Mouse (Mus musculus) R1 (cell line): Measurements from ENCODE around the gene Btnl1.

Source experiments
- DNase-seq: peaks from one replicate; pipeline ENCODE4 v3.0.0-alpha.2; 2018; ENCODE audit warnings: low read depth, low spot score

Btnl1 gene

DNA sequence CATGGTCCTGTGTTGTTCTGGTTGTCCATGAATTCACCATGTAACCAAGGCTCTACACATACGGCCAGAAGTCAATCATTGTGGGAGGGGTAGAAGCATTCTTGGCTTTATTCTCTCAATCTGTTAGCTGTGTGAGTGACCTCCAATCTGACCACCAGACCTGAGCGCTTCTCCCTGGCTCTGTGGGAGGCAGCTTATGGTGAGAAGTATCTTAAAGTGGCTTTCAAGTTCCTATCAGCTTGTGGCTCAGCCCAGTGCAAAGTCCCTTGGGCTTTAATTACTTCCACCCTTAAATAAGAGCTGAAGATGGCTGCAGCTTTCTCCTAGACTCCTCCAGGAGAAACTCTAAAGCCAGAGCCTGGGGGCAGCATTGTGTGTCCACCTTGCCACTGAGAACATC lies at the start of gene Btnl1:
Btnl1 (plus strand) TSS at position 286 of the 400 bp plus-strand sequence.
- no peak for DNase-seq

DNA sequence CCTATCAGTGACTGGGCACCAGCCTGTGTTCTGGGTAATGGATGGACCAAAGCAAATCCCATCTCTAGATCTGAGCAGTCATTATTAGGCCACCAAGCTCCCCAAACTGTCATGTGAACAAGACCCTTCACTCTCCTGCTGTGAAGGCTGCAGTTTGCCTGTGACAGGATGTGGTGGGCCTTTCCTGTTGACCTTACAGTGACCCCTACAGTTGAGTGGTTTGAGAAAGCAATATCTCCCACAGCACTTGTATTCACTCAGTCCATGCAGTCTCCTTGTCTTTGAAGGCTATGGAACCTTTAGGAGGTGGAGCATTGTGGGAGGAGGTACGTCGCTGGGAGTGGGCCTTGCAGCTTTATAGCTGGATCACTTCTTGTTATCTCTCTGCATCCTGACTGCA lies 47.1 kb upstream of the Btnl1 start:
- no peak for DNase-seq

DNA sequence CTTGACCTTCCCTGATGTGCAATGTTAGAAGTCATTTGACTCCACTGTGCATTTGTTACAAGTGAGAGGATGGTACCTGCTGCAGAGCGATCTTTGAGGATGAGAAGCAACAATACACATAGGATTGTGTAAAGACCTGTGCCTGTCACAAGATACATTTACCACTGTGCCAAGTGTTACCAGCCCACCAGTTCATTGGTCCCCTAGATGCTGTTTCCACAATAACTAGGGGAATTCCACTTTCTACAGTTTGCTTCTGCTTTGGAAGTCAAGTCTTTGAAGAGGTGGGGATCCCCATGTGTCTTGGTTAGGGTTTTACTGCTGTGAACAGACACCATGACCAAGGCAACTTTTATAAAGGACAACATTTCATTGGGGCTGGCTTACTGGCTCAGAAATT lies 45.7 kb upstream of the Btnl1 start:
- no peak for DNase-seq

DNA sequence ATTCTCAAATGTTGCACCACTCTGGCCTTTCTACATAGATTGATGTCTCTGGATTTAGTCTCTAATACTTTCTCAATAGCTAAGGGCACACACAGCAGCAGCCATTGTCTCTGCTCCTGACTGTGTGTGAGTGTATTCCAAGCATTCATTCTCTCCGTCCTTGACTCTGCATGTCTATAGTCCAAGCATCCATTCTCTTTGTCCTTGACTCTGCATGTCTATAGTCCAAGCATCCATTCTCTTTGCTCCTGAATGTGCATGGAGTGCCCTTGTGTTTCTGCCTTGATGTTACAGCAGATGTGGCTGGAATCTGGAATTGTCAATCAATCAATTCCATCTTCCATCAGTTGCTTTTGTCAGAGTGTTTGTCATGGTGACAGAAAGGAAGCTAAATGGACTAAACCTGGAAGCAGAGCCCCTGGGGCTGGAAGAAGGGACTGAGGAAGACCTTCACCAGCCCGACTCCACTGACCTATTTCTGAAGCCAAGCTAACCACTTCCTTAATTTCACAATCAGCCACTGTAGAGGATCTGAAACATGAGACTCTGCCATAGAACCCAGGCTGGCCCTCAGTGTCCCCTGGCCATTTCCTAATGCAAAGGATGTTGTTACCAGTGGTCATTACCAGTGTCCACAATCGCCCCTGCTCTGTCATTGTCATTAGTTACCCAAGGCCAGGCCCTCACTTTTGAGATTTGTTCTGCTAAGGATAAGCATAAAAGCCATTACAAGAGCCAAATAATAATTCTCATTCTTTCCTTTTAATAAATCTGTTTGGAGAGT lies 36.1 kb upstream of the Btnl1 start:
- peak; percentile 87 for DNase-seq

DNA sequence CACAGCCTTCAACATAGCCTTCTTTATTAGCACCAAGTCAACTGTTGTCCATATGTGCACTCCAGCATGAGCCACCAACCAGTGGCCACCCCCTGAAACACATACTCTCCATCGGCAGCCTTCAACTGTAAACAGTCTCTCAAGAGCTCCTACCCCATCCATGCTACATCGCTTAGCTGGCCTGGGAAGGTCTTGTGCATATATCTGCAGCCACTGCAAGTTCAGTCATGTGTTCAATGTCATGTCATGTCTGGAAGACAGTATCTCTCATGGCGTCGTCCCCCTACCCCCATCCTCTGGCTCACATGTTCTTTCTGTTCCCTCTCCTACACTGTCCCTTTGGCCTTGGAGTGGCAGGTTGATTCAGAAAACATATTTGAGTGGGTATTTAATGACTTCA lies 32.0 kb upstream of the Btnl1 start:
- DNase-seq, result no peak

DNA sequence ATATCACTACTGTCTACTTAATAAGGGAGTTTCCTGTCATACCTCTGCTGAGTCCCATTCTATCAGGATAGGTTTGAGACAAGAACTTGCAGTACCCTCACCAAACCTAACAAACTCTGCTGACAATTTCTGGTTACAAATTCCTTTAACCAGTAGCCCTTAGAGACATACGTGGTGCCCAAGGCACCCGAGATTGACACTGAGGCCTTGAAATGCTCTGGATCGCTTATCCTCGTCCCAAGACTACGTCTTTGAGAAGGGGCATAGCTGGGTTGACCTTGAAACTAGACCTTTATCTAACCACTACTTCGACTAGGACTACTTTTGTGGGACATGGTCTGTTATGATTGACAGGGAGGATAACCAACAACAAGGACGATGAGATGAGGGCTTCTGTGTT lies 31.4 kb upstream of the Btnl1 start:
- DNase-seq, result no peak

DNA sequence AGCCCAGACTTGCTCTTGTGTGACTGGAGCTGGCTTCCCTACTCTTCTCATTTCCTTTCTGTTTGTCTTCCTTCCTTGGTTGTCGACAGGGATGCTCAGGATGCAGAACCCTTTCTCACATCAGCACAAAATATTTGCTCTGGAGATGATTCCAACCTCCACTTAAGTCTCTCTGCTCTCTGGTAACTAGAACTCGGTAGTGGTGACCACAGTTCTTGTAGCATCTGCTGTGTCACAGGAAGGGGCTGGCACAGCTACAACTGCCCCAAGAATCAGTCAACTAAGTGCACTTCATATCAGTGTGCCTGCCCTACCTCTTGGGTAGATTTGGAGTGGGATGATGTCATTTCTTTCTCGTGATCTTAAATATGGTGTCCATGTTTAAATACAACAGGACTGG lies 30.9 kb upstream of the Btnl1 start:
- DNase-seq, result no peak

DNA sequence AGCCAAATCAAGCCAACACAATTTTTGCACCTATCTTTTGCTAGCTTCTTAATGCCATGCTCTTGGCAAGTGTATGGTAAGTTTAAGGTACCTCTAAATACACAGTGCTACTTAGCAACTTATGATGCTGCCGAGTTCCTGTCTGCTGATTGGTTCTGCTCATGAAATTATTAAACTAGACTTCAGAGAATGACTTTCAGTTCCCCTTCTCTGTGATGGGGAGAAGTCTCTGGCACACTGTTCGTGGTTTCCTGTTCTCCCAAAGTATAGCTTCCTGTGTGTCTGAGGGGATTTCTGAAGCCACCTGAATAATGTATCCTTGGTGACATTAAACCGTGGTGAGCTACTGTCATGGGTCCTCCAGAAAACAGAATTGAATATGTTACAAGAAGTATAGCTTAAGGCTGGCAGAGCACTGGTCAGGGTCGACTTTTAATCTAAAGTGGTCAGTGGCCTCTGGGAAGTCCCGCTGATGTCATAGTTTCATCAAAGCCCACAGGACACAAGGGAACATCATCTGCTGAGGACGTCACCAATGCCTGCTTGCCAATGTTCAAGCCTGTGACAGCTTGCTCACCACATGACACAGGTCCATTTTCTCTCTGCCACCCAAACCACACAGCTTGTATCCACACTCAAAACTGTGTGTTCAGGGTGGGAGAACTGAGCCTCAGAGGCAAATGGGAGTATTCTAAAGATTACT lies 29.2 kb upstream of the Btnl1 start:
- DNase-seq, result no peak

DNA sequence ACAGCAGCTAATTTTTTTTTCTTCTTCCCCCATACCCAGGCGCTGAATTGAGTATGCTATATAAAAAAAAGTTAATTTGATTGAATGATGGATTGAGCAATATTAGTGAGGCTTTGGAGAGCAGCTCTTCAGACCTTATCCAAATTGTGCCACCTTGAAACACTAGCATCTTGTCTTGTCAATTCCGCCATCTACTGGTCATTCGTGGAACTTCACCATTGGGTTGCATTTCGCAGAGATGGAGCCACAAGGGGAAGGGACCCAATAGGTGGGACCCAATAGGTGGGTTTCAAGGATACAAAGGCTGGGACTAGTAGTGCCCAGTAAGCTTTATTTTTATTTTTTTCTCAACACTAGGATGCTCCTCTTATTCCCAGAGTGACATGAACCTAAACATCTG lies 27.5 kb upstream of the Btnl1 start:
- DNase-seq, result peak; percentile 84

DNA sequence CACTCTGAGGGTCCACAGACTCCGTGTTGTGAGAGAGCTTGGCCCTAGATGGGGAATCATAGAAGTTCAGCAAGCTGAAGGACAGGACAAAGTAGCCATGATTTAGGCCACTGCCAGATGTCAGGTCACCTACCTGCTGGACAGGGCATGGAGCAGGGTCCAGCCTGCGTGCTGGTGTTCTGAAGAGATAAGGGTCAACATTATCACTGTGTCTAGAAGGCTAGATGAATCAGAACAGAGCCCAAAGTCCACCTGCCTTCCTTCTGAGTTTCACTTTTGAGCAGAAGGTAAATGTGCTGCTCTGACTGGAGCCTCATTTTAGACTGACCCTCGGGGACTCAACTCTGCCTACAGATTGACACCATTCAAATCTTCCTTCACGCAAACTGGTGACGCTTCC lies 22.4 kb upstream of the Btnl1 start, which contains the start of gene Btnl2:
Btnl2 (plus strand) TSS at position 284 of the 400 bp plus-strand sequence.
- no peak for DNase-seq

DNA sequence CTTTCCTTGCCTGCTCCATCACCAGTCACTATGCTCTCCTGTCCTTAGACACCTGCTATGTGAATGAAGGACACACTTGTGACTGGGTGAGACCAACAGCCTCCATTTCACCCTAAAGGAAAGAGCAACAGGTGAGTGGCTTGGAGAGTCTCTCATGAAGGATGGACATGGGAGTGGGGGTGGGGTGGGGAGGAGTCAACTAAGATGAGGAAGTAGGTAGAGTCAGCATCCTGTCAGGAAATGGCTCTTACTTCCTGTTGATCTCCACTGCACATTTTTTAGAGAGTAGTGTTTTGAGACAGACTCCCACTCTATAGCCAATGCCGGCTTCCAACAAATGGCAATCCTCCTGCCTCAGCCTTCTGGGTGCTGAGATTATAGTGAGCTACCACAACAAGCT lies 22.0 kb upstream of the Btnl1 start:
- no peak for DNase-seq

DNA sequence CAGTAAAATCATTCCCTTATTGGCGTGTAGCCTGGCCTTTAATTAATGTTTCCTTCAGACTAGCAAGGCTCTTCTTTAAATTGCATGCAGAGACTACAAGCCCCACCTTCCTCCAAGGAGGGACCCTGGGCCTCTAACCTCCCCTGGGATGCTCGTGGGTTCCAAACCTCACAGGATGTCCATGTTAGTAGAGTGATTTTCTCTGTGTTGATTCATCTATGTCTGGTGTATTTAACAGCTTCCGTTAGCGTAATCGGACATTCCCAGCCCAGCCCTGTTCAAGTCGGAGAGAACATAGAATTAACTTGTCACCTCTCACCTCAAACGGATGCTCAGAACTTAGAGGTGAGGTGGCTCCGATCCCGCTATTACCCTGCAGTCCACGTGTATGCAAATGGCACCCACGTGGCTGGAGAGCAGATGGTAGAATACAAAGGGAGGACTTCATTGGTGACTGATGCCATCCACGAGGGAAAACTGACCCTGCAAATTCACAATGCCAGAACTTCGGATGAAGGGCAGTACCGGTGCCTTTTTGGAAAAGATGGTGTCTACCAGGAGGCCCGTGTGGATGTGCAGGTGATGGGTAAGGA lies 13.9 kb upstream of the Btnl1 start:
- no peak for DNase-seq

DNA sequence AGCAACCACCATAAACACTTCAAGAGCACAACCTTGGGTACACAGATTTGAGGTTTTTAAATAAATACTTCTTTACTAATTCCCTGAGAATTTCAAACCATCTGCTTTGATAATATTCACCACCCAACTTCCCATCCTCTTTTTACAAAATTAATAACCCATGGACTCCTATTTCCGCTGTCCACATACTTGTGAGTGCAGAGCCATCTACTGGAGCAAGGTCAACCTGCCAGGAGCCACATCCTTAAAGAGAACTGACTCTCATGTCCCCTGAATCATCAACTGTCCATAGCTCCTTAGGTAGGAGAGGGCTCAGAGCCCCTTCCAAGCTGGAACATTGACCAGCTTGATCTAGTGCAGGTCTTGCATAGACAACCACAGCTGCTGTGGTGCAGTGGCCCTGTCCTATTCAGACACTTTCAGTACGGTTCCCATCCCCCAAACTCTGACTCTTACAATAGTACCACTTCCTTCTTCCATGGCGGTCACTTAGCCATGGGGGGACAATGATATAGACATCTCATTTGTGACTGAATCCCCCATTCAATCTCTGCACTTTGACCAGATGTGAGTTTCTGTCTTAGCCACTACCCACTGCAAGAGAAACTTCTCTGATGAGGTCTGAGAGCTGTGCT lies 13.1 kb upstream of the Btnl1 start:
- no peak for DNase-seq

DNA sequence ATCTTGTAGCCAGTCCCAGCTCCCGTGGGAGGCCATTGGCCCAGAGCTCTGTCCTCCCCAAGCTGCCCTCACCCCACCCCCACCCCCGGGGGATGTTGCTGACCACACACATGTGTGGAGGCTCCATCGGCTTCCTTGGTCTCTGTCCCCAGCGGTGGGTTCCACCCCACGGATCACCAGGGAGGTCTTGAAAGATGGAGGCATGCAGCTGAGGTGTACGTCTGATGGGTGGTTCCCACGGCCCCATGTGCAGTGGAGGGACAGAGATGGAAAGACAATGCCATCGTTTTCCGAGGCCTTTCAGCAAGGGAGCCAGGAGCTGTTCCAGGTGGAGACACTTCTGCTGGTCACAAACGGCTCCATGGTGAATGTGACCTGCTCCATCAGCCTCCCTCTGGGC lies 11.9 kb upstream of the Btnl1 start:
- DNase-seq, result no peak

DNA sequence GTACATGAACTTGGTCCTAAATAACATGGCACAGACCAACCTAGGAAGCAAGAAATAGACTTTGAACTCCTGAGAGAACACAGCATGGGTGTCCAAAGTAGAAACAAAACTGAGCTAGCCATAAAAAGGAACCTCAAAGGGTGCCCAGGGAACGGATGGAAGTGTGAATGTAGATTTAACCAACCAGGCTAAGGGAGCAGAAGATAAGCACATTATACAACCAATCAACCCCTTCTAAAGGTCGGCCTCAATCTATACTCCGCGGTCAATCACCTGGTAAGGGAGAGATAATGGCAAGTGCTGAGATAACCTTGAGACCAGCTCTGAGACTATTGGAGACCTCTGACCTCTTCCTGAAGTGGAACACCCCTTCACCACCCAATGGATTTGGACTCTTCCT lies 6.4 kb upstream of the Btnl1 start:
- DNase-seq, result no peak

DNA sequence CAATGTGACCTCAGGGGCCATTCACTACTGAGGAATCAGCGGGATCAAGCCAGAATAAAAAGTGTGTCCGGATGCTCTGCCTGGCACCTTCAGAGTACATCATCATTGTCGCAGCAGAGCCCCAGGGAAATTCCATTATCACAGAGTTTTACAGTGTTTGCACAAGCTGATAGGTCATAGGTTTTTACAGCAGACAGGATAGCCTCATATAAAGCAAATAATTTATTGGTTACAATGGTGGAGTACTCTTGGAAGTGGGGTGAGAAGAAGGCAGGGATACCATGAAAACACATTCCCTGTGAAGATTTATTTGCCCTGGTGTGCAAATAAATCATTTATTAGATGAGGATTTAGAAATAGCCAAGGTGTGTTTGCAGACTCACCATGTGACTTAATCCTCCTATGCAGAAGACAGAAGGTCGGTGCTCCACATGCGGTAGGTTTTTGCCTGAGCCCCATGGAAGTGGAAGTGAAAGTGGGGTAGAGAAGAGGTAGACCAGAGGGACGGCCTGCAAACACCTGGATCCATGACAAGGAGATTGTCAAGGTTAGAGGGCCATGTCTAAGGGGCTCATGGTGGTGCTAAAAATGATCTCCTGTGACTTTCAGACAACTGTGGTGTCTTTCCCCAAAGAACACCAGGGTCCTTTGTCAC lies 3.8 kb upstream of the Btnl1 start:
- no peak for DNase-seq

DNA sequence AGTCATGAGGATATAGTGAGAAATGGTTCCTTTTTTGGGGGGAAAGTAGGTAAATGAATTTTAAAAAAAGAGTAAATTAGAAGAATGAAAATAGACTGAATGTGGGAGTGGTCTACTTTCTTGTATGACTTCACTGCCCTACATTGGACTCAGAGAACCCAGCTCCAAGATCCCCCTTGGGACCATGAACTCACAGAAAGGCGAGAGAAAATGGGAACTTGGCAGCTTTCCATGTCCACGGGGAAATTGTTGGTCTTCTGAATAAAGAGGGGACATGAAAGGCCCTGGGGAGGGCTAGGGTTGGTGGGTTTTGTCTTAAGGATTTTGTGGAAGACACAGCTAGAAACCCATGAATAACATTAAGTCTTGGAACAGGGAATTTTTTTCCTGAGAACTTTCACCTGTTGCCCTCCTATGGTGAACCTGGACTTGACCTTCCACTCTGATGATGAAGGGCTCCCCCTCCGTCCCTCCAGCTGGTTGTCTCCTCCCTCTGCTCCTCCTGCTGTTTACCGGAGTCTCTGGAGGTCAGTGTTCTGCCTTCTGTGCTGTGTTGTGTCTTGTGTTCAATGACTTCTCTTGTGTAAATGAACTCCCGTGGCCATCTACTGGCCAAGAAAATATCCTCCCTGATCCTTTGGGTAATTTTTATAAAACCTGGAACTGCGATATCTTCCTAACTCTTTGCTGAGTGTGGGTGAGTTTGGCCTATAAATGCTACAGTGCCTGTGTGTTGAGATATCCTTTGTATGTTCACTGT lies 698 bp downstream of the Btnl1 start:
- no peak for DNase-seq

DNA sequence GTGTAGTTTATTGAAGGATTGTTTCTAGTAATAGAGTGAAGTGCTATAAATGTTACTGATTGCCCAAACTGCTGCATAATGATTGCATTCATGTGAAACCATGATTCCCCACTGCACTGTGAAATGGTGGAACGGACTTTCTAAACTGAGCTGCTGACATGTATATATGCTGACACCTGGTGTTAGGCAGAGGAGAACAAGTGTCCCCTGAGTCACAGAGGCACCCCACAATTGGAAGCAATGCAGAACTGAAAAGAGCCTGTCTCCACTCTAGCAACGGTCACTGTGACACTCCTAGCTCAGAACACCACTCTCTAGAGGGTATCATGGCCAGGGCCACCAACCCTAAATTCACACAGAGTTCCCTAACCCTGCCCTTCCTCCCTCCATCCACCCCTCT lies 1.8 kb downstream of the Btnl1 start:
- DNase-seq, result no peak

DNA sequence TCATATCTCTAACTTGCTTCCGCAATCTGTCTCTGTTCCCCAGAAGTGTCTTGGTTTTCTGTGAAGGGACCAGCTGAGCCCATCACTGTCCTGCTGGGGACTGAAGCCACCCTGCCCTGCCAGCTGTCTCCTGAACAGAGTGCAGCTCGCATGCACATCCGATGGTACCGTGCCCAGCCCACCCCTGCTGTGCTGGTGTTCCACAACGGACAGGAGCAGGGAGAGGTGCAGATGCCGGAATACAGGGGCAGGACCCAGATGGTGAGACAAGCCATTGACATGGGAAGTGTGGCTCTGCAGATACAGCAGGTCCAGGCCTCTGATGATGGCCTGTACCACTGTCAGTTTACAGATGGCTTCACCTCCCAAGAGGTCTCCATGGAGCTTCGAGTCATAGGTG lies 2.5 kb downstream of the Btnl1 start:
- no peak for DNase-seq

DNA sequence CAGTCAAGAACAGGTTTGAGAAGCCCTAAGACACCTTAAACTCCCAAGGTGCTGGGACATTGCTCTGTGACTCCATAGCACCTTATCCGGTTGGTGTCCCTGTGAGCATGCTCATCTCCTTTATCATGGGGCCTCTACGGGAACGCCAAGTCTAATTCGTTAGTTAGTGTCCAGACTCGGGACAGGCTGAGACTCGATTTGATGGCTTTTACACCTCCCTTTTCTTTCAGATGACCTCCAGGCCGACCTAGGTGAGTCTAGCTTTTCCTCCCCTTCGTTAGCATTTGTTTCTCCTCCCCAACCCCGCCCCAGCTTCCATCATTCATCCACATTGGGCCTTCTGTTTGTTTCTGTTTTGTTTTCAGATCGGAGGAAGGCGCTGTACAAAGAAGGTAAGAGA lies 4.9 kb downstream of the Btnl1 start:
- peak; percentile 44 for DNase-seq

DNA sequence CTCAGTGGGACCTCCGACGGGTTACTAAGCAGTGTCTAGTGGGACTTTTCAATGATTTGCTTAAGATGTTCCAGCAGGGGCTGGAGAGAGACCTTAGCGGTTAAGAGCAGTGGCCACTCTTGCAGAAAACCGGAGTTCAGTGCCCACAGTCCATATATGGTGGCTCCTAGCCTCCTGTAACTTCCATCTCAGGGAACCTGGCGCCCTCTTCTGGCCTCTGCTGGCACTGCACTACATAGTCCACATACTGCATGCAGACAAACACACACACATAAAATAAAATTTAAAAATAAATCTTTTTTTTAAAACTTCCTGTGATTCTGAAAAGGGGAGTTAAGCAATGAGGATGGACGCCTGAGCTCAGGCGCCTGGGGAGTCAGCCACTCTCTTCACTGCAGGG lies 6.3 kb downstream of the Btnl1 start:
- DNase-seq, result peak; percentile 66
